Mouse (Mus musculus): Measurements from ENCODE around the gene Sim1. TPM values are rescaled to one million over a fixed set of nuclear protein-coding genes. Genes with fewer than 3 reads are reported as not detected.

Sim1 gene
- polyA plus RNA-seq, 1 experiment from 2014 or later, result 0.05 TPM

GRCm38 (mm10) chr10:51011391-51012150 lies 117.0 kb downstream of the Sim1 start:
- Histone ChIP-seq H3K4me1 (replicated peaks; ENCODE audit: control insufficient read depth, insufficient read depth, low read length) (0 out of 2 replicates have a peak, but pooled peaks cover 3% of the 10 kb centered on the region), H3K36me3 (ENCODE audit: control insufficient read depth, insufficient read depth, low read length) (no peaks in the 10 kb centered on the region), H3K9me3 (ENCODE audit: control insufficient read depth, low read length) (no peaks in the 10 kb centered on the region), H3K9ac (ENCODE audit: low read length) (no peak overlapping the region), H3K27me3 (replicated peaks; ENCODE audit: control insufficient read depth, insufficient read depth, low read length) (no peaks in the 10 kb centered on the region), H3K27ac (ENCODE audit: low read depth) (no peak overlapping the region), H3K4me3 (ENCODE audit: low read depth, low read length) (no peak overlapping the region), H3K4me2 (ENCODE audit: low read length) (no peak overlapping the region)
- 27% methylated on average over 8 of the region's 8 CpGs for WGBS
- DNase-seq (ENCODE audit: low spot score) (no peak), ATAC-seq (replicated peaks; ENCODE audit: low FRiP score, low TSS enrichment, low read depth) (no peak)

GRCm38 (mm10) chr10:51014901-51015300 lies 120.3 kb downstream of the Sim1 start:
- Histone ChIP-seq H3K4me1 (replicated peaks; ENCODE audit: control insufficient read depth, insufficient read depth, low read length) (0 out of 2 replicates have a peak, but pooled peaks cover 3% of the 10 kb centered on the region), H3K9me3 (ENCODE audit: control insufficient read depth, low read length) (no peaks in the 10 kb centered on the region), H3K27me3 (replicated peaks; ENCODE audit: control insufficient read depth, insufficient read depth, low read length) (no peaks in the 10 kb centered on the region), H3K4me3 (ENCODE audit: low read depth, low read length) (no peak overlapping the region), H3K4me2 (ENCODE audit: low read length) (no peak overlapping the region), H3K9ac (ENCODE audit: low read length) (no peak overlapping the region), H3K27ac (ENCODE audit: low read depth) (no peak overlapping the region), H3K36me3 (ENCODE audit: control insufficient read depth, insufficient read depth, low read length) (no peaks in the 10 kb centered on the region)
- 35% methylated on average over 2 of the region's 2 CpGs for WGBS
- no peak for ATAC-seq (replicated peaks; ENCODE audit: low FRiP score, low TSS enrichment, low read depth)
- no peak for DNase-seq (ENCODE audit: low spot score)

- ATAC-seq (replicated peaks; ENCODE audit: low FRiP score, low TSS enrichment, low read depth) (no peak), DNase-seq (ENCODE audit: low spot score) (no peak)
- no peak overlapping the region for H3K9ac ChIP-seq (ENCODE audit: low read length)
- 0 out of 2 replicates have a peak, but pooled peaks cover 3% of the 10 kb centered on the region for H3K4me1 ChIP-seq (replicated peaks; ENCODE audit: control insufficient read depth, insufficient read depth, low read length)
- no peaks in the 10 kb centered on the region for H3K36me3 ChIP-seq (ENCODE audit: control insufficient read depth, insufficient read depth, low read length)
- WGBS, result 56% methylated on average over 1 of the region's 1 CpGs
- no peaks in the 10 kb centered on the region for H3K27me3 ChIP-seq (replicated peaks; ENCODE audit: control insufficient read depth, insufficient read depth, low read length)
- no peak overlapping the region for H3K4me2 ChIP-seq (ENCODE audit: low read length)
- H3K4me3 ChIP-seq (ENCODE audit: low read depth, low read length), result no peak overlapping the region
- no peak overlapping the region for H3K27ac ChIP-seq (ENCODE audit: low read depth)
- no peaks in the 10 kb centered on the region for H3K9me3 ChIP-seq (ENCODE audit: control insufficient read depth, low read length)
These were observed 120.8 kb downstream of the Sim1 start for GRCm38 (mm10) chr10:51015362-51015761.

GRCm38 (mm10) chr10:51023308-51024279 lies 129.0 kb downstream of the Sim1 start:
- WGBS, result 76% methylated on average over 9 of the region's 9 CpGs
- Histone ChIP-seq H3K4me3 (ENCODE audit: low read depth, low read length) (no peak overlapping the region), H3K36me3 (ENCODE audit: control insufficient read depth, insufficient read depth, low read length) (no peaks in the 10 kb centered on the region), H3K27ac (ENCODE audit: low read depth) (no peak overlapping the region), H3K9me3 (ENCODE audit: control insufficient read depth, low read length) (no peaks in the 10 kb centered on the region), H3K9ac (ENCODE audit: low read length) (no peak overlapping the region), H3K27me3 (replicated peaks; ENCODE audit: control insufficient read depth, insufficient read depth, low read length) (no peaks in the 10 kb centered on the region), H3K4me2 (ENCODE audit: low read length) (no peak overlapping the region), H3K4me1 (replicated peaks; ENCODE audit: control insufficient read depth, insufficient read depth, low read length) (no peaks in the 10 kb centered on the region)
- DNase-seq (ENCODE audit: low spot score), result no peak
- ATAC-seq (replicated peaks; ENCODE audit: low FRiP score, low TSS enrichment, low read depth), result no peak

Measured in intestine, embryonic 14.5 days (tissue).